Mouse (Mus musculus): ENCODE data around the gene Dok1. TPM values are rescaled to one million over a fixed set of nuclear protein-coding genes. Genes with fewer than 3 reads are reported as not detected.

The Dok1 gene
- polyA plus RNA-seq (2012; rRNA removed), result 3.2 and 7.1 TPM in 2 replicates

DNA sequence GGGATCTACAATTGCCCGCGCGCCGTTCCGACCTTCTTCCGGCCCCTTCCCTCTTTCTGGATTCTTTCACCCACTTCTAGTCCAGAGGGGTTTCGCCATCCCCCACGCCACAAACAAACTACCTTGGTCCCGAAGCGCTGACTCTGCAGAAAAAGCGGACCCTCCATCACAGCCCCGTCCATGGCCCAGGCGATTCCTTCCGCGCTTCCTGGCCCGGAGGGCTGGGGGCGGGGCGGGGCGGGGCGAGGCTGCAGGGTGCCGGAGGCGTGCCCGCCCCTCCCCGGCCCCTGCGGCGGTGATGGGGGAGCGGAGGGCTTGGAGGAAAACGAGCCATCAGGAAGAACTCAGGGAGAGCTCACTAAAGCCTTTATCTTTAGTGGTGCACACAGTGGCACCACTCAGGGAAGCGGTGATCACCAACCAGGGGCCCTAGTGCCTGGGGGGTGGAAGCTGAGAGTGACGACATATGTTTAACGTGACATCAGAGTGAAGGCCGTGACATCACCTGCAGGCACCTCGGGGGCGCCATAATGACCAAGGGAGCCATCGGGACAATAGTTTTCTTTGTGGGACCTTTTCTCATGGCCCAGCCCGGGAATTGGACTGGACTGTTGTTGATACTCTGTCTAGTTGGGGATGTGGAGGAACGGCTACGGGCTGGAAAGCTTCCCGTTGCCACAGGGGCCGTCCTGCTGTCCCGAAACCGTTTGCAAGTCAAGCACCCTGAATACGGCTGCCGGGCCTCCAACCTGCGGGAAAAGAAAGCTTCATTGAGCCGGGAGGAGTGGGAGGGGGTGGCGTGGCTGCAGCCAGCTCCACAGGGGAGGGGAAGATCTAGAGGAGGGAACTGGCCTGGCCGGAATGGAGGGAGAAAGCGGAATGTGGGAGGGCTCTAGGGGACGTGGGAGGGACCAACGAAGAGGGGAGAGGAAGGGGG is at the start of gene Dok1, which contains the start of gene Loxl3:
Dok1 (minus strand) TSS at position 223 of the 937 bp plus-strand sequence.
Loxl3 (plus strand) TSS at position 925 of the 937 bp plus-strand sequence.

DNA sequence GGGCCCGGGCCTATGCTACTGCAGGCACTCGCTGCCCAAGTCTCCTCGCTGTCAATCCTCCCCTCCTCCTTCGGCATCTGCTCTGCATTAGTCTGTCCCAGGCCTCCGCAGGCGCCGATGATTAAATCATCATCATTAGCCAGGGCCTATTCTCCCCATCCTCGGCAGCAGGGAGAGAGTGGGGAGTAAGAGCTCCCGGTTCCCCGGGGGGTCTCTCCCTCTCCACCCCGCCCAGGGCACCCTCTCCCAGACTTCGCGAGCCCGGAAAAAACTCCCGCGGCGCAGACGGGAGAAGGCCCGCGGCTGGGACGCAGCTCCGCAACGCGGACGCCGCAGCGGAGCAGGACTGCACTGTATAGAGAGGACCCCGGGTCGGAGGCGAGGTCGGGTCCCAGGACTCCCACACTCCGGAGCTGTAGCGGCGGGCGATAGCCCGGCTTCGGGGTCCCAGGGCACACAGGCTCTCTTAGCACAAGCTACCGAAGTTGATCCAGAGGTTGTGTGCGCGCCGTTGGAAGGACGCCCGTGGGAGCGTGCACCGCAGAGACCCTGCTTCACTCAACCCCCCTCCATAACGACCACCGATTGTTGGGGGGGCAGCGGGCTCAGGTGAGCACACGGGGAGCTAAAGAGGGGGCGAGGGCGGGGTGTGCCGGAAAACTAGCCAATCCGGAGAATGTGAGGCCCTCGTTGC is 44.5 kb upstream of the Dok1 start, which contains the start of gene Pcgf1:
Pcgf1 (plus strand) TSS at position 240 of the 694 bp plus-strand sequence.

DNA sequence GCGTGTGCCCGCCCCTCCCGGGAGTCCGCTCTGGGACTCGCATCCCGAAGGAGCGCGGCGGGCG is 36.8 kb upstream of the Dok1 start, which contains the start of gene Tlx2:
Tlx2 (minus strand) TSS at position 47 of the 64 bp plus-strand sequence.

DNA sequence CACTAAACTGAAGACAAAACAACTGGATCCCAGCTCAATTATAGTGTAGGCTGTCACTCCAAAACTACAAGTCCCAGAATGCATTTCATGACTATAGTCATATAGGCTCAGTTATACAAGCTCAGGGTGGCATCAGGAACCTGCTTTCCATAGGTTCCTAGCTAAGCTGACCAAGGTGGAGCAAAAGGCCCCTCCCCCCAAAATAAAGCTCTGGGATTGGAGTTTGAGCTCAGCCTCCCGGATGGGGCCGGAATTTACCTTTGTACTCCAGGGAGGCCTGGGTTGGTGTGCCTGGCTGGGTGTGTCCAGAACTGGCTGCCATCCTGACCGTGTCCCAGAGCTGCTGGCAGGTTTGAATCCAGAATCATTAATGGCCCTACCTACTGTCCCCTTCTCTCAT is 24.5 kb upstream of the Dok1 start, which contains the start of gene Dqx1:
Dqx1 (plus strand) TSS at position 55 of the 400 bp plus-strand sequence.

DNA sequence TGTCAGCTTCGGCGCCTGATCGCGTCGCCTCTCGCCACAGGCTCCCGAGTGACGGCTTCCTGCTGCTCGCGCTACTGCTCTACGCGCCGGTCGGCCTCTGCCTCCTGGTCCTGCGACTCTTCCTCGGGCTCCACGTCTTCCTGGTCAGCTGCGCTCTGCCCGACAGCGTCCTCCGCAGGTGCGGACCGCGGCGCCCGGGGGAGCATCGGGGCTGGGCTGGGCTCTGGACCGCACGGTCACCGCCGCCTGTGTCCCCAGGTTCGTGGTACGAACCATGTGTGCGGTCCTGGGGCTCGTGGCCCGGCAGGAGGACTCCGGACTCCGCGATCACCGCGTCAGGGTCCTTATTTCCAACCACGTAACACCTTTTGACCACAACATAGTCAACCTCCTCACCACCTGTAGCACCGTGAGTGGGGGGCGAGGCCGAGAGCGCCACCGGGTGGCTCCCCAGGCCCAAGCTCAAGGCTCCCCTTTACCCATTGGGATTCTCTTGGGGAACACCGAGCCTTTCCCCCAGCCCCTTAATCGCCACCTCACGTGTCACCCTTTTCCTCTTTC is 21.7 kb upstream of the Dok1 start, which contains the start of gene Htra2:
Htra2 (minus strand) TSS at position 403 of the 561 bp plus-strand sequence.

DNA sequence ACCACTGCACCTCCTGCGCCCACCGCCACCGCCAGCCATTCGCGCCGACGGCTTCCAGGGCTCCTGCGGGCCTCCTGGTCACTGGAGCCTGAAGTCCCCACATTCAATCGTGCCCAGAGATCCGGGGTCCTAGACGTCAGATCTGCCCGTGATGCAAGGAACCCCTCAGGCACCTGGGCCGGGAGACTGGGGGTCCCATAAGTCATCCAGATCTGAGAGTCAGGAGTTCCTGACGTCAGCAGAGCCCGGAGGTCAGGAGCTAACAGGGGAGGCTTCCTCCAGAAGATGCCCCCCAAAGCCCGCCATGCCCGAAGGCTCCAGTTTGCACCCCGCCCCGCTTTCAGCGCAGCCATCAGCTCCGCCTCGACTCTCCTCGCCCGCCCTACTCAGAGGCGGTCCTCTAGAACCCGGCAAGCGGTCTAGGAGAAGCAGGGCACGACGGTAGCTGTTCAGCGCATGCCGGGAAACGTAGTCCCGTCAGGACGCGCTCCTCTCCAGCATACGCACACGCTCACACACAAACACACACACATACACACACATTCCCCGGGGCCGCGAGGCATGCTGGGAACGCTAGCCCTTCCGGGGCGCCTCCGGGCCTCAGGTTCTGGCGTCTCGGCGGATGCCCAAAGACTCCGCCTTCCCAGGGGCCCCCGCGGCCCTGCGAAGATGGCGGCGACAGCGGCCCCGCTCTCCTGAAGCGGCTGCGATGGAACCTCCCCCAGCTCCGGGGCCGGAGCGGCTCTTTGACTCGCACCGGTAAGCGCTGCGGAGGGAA is 21.0 kb upstream of the Dok1 start, which contains the start of gene Aup1:
Aup1 (plus strand) TSS at position 448 of the 778 bp plus-strand sequence.

Other genes with a start within 250 kb of the Dok1 start
- 17.5 and 21.0 TPM in 2 replicates for gene Sema4f, start 93.7 kb downstream of the Dok1 start, polyA plus RNA-seq (2012; rRNA removed)
- gene M1ap, start 86.6 kb downstream of the Dok1 start, polyA plus RNA-seq (2012; rRNA removed), result 0.12 and 0.28 TPM in 2 replicates
- 8.4 and 18.4 TPM in 2 replicates for gene Loxl3, start 702 bp upstream of the Dok1 start, polyA plus RNA-seq (2012; rRNA removed)
- 306 and 308 TPM in 2 replicates for gene Aup1, start 21.1 kb upstream of the Dok1 start, polyA plus RNA-seq (2012; rRNA removed)
- gene Htra2, start 21.8 kb upstream of the Dok1 start, polyA plus RNA-seq (2012; rRNA removed), result 83.5 and 85.6 TPM in 2 replicates
- gene Dqx1, start 24.4 kb upstream of the Dok1 start, polyA plus RNA-seq (2012; rRNA removed), result 1.4 and 1.5 TPM in 2 replicates
- 0.28 and 3.1 TPM in 2 replicates for gene Tlx2, start 36.8 kb upstream of the Dok1 start, polyA plus RNA-seq (2012; rRNA removed)
- 62.5 and 64.1 TPM in 2 replicates for gene Pcgf1, start 44.4 kb upstream of the Dok1 start, polyA plus RNA-seq (2012; rRNA removed)
- gene Lbx2, start 52.9 kb upstream of the Dok1 start, polyA plus RNA-seq (2012; rRNA removed), result 0.46 and 0.70 TPM in 2 replicates
- gene Ccdc142, start 68.1 kb upstream of the Dok1 start, polyA plus RNA-seq (2012; rRNA removed), result 8.7 and 9.8 TPM in 2 replicates
- gene Gm42688, start 68.1 kb upstream of the Dok1 start, polyA plus RNA-seq (2012; rRNA removed), result 9.4 and 10.1 TPM in 2 replicates
- 114 and 124 TPM in 2 replicates for gene Mrpl53, start 75.6 kb upstream of the Dok1 start, polyA plus RNA-seq (2012; rRNA removed)
- 51.7 and 54.5 TPM in 2 replicates for gene Mogs, start 82.0 kb upstream of the Dok1 start, polyA plus RNA-seq (2012; rRNA removed)
- gene Wbp1, start 88.1 kb upstream of the Dok1 start, polyA plus RNA-seq (2012; rRNA removed), result 283 and 344 TPM in 2 replicates
- gene Ino80b, start 92.0 kb upstream of the Dok1 start, polyA plus RNA-seq (2012; rRNA removed), result 44.4 and 48.3 TPM in 2 replicates
- 31.1 and 51.8 TPM in 2 replicates for gene Rtkn, start 102.0 kb upstream of the Dok1 start, polyA plus RNA-seq (2012; rRNA removed)
- 22.1 and 23.0 TPM in 2 replicates for gene Wdr54, start 122.9 kb upstream of the Dok1 start, polyA plus RNA-seq (2012; rRNA removed)
- 2.3 and 2.5 TPM in 2 replicates for gene 1700003E16Rik, start 122.9 kb upstream of the Dok1 start, polyA plus RNA-seq (2012; rRNA removed)
- gene Dctn1, start 132.4 kb upstream of the Dok1 start, polyA plus RNA-seq (2012; rRNA removed), result 202 and 214 TPM in 2 replicates
- gene Slc4a5, start 186.4 kb upstream of the Dok1 start, polyA plus RNA-seq (2012; rRNA removed), result 3.4 and 4.1 TPM in 2 replicates